Mouse (Mus musculus) urinary bladder, postnatal 10 days (tissue): ENCODE results near the gene Degs2.

ENCODE experiments used
- DNase-seq: peaks from one replicate; pipeline ENCODE4 v3.0.0; 2022; ENCODE audit warnings: low spot score

The Degs2 gene

DNA sequence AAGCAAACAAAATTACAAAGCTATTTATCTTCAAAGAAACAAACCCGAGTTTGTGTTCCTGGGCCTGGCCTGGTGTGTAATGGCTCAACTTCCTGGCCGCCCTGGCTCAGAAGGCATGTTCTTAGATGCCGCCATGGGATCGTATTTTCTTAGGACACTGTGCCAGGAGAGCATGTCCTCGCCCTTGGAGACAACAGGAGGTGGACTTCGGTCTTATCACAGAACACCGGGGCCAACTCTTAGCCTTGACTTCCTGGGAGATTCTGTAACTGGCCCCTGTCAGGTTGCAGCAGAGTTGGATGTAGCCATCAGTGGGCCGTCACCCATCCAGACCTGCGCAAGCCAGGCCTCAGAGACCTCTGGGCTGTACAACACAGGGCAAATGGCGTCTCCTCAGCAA, 2.5 kb downstream of the Degs2 start:
- DNase-seq, result no peak

GRCm38 (mm10) chr12:108698697-108699471, 3.2 kb downstream of the Degs2 start:
- DNase-seq, result no peak

GRCm38 (mm10) chr12:108694223-108694622, 7.9 kb downstream of the Degs2 start:
- no peak for DNase-seq

DNA sequence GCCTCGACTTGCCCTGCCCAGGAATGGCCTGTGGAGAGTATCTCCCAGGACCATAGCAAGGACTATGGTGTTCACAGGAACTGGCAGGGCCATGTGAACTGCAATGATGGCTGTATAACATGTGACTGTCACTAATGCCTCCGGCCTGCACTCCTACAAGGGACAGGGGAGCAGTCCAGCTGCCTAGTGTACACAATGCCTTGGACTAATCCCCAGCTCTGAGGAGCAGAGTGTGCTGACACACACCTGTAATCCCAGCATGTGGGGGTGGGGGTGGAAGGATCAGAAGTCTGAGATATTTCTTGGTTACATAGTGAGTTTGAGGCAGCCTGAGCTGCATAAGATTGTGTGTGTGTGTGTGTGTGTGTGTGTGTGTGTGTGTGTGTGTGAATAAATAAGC, 8.5 kb downstream of the Degs2 start:
- DNase-seq, result no peak

GRCm38 (mm10) chr12:108690529-108690928, 11.6 kb downstream of the Degs2 start:
- DNase-seq, result no peak

DNA sequence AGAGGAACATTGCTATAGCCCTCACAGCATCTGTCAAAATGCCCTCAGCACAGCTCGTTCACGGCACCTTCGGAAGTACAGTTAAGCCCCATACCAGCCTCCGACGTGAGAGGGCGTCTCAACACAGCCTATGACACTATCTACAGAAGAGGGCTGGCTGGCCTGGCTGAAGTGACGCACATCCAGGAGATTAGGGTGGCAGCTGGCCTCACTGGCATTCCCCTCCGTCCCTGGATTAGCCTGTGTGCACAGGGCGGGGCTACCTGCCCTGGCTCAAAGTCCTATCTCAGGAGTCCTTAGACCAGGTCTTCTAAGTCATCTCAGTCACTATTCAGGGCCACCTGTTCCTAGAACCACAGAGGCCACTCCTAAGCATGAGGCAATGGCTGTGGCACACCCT, 12.9 kb downstream of the Degs2 start:
- DNase-seq, result no peak

DNA sequence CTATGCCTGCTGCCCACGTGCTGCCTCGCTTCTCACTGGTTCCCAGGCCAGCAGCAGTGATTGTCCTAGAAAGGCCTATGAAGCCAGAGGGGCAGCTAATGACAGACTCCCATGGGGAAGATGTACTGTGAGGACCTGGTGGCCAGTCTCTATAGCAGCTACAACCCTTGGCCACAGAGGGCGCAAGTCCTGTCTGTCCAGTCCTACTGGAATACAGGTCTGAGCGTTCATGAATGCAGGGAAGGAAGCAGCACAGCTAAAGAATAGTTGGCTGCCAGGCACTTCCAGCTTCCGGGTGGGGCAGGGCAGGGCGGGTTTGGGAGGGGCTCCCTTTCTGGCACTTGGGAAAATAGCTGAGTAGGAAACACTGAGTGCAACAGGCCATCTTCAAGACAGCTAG, 15.2 kb downstream of the Degs2 start:
- no peak for DNase-seq

GRCm38 (mm10) chr12:108686463-108686862, 15.7 kb downstream of the Degs2 start:
- no peak for DNase-seq

DNA sequence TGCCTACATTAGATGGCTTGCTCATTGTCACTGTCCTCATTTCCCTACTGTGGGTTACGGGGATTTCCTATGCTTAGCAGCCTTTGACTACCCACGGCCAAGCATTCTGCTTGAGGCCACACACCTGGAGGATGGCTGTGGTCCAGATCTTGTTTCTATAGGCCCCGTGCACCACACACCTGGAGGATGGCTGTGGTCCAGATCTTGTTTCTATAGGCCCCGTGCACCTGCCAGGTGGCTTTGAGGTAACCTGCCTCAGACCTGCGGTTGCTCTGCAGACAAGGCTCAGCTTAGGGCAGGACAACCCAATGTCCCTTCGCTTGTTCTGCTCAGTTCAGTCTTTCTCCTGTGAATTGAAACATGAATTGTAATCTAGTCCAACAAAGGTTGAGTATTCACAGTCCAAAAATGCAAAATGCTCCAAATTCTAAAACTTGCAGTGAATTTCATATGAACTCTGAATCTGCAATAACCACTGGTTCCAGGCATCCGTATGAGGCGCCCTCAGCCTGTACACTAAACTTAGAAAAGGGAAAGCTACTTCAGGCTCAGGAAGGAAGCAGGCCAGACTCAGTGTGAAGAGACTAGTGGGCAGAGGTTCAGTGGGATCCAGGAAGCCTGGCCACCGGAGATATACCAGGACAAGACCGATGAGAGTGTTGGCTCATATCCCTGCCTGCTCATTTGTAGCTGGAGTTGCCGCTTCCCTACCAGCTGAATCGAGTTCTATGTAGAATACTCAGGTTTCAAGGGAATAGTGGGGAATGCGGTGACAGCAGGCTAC, 19.7 kb downstream of the Degs2 start:
- DNase-seq, result no peak

- no peak for DNase-seq
Observed at GRCm38 (mm10) chr12:108680861-108681260, 21.3 kb downstream of the Degs2 start.

DNA sequence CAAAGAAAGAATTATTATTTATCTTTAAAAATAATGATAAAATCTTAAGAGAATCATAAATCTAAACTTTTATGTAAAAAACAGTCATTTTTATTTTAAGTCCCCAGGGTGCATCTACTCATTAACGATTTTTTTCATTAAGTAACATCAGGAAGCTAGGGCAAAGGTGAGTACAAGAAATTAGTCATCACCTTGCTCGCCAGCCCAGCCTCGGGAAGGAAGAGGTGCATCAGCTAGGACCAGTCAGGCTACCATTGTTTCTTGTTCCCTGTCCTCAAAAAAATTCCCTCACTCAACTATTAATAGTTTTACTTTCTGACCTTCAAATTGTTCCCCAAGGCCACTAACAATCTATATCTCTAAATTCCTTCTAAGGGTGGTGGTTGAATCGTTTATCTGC, 23.7 kb downstream of the Degs2 start:
- no peak for DNase-seq

GRCm38 (mm10) chr12:108677116-108677515, 25.0 kb downstream of the Degs2 start:
- no peak for DNase-seq

- DNase-seq, result no peak
Observed at GRCm38 (mm10) chr12:108675614-108676401, 26.3 kb downstream of the Degs2 start.

DNA sequence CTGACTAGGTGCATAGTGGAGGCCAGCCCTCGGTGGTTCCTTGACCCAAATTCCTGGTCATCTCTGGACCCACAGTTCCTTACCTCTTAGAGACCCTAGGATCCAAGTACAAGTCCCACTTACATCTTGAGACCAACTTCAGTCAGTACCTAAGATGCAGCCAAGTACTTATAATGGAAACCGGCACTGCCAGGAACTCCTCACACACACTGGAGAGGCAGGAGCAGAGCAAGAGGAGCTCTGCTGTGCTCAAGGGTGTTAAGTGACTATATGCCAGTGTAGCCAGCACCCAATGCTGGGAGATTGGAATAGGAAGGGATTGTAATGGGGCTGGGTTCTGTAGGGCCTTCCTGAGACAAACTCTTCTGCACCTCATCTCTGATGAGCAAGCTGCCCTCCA, 27.2 kb downstream of the Degs2 start:
- no peak for DNase-seq

GRCm38 (mm10) chr12:108674502-108674901, 27.6 kb downstream of the Degs2 start:
- DNase-seq, result no peak

GRCm38 (mm10) chr12:108673546-108673945, 28.6 kb downstream of the Degs2 start:
- no peak for DNase-seq

DNA sequence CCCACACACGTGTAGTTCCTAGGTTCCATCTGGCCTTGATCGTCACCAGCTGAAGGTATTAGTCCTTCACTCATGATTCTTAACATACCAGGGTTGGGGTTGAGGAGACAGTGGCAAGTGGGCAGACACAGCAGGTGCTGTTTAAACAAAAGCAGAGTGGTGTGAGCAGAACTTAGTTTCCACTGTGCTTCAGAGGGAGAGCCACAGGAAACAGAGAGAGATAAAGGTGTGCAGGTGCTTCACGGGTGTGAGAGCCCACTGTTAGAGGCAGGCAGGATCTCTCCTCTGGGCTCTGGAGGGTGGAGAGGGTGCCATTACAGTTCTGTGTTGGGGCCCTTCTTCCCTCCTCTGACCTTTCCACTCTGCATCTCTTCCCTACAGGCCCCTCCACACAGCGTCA, 29.2 kb downstream of the Degs2 start:
- no peak for DNase-seq

DNA sequence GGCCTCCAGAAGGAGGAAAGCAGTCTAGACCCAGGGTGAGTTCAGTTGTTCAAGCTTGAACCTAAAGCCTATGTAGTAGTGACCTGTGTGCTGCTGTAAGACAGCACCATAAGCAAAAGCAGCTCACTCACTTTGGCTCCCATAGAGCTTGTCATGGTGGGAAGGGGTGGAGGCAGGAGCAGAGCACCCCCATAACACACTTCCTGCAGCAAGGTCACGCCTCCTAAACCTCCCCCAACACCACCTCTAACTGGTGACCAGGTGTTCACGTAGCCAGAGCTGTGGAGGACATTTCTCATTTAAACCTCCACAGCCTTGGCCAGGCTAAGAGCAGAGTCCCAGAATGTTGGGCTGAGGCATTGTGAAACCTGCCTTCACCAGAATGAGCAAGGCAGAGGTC, 30.6 kb downstream of the Degs2 start:
- no peak for DNase-seq

GRCm38 (mm10) chr12:108668606-108669235, 33.4 kb downstream of the Degs2 start:
- no peak for DNase-seq

DNA sequence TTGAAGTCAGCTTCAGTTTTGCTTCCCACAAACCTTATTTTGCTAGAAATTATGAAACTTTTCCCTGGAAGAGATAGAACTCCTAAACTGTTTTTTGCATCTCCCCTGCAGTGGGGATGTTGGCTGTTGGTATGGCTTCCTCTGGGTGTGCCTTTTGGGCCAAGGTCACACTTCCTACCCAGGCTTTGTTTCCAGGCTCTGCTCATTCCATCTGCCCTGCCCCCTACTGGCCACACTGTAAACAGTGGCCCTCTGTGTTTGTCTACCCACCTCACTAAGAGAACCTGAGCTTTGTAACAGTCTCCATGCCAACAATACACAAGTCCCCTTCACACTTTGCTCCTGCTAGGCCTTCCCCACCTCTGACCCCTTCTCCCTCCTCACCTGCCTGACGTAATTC, 44.8 kb downstream of the Degs2 start:
- no peak for DNase-seq

DNA sequence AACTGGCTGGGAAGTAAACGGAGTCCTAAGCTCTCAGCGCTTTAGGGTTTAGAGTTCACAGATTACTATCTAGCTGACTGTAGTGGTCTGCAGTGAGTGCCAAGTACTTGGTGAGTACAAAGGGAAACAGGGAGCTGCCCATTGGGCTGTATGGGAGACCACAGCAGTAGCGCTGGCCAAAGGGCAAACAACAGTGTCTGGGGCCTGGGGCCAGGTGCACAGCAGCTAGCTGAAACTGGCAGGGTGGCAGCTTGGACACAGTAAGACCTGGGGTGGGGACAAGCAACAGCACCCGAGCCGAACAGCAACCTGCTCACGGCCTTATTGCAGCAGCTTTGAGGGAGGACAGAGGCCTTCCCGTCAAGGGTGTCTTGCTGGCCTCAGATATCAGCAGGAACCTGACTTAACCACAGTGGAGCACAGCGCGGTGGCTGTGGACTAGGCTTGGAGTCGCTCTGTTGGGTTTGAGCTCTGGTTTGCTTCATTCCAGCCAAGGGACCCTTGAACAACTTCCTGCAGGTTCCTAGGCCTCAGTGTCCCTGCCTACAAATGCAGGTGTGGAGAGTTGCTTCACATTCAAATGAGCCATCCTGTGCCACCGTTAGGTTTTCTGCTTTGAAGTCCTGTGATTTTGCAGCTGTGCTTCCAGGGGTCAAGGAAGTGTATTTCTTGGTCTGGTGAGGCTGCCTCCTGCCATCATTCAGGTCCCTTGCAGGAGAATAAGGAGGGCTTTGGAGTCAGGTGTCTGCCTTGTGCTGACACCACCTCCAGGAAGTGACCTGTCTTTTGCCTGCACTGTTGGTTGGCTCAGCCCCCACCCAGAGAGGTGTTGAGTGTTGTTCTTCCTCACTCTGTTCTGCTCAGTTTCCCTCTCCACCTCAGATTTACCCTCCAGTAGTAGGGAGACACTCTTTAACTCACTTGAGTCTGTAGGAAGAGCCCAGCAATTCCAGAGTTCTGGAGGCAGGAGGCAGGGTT, 48.5 kb downstream of the Degs2 start:
- no peak for DNase-seq
